Mouse (Mus musculus): ENCODE measurements at regions not wholly inside any gene's neighbourhood (a gene's known extent, or its start where the extent isn't known, plus 50 kb on each side); places are given as distances from the start of the nearest gene placed in this dataset.

DNA sequence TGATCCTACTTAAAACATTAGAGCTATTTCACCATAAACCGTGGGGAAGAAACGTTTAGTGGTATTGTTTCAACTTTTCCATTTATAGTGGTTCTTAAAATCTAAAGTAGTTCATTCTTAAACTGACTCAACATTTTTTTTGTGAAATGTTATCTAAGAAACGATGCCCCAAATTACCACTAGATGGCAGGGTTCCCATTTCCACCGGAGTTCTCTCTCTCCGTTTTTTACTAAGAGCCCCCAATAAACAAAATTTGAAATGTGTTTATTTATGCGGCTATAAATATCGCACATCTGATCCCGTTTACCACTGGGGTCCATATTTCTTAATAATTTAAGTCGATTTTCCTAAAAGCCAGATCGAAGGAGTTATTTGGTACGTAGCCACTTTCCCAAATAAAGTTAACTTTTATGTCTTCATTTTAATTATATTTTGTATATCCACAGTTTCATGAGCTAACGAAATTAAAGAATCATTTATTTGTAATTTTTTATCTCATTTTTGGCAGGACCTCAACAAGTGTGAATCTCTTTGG, 586.5 kb upstream of the Lcorl start:
- H3K27me3 ChIP-seq (ENCODE audit: control insufficient read depth, insufficient read depth, low read length) = no peaks in the 10 kb centered on the region
- no peaks in the 10 kb centered on the region for H3K79me2 ChIP-seq (replicated peaks; ENCODE audit: control insufficient read depth, insufficient read depth, low read length)
- H3K4me3 ChIP-seq = no peak overlapping the region
- H3K27ac ChIP-seq = no peak overlapping the region
- WGBS = 12% methylated on average over 12 of the region's 12 CpGs
- no peaks in the 10 kb centered on the region for H3K4me1 ChIP-seq (ENCODE audit: control insufficient read depth, insufficient read depth, low read length)
- H3K36me3 ChIP-seq (ENCODE audit: control insufficient read depth, insufficient read depth, low read length) = no peaks in the 10 kb centered on the region
- intact Hi-C loops (cut with DNase I) = loop anchor here (10.0 kb wide), 1 partner anchor 1691 kb away; no protein-coding TSS in a partner anchor
- no peak for DNase-seq
- H3K9ac ChIP-seq (ENCODE audit: low read depth, low read length) = no peak overlapping the region
- TF ChIP-seq POLR2A (IDR thresholded peaks at IDR 0.05; ENCODE audit: insufficient read depth, low read depth, low read length) (no peak), CTCF (IDR thresholded peaks at IDR 0.05) (peak; percentile 80)

DNA sequence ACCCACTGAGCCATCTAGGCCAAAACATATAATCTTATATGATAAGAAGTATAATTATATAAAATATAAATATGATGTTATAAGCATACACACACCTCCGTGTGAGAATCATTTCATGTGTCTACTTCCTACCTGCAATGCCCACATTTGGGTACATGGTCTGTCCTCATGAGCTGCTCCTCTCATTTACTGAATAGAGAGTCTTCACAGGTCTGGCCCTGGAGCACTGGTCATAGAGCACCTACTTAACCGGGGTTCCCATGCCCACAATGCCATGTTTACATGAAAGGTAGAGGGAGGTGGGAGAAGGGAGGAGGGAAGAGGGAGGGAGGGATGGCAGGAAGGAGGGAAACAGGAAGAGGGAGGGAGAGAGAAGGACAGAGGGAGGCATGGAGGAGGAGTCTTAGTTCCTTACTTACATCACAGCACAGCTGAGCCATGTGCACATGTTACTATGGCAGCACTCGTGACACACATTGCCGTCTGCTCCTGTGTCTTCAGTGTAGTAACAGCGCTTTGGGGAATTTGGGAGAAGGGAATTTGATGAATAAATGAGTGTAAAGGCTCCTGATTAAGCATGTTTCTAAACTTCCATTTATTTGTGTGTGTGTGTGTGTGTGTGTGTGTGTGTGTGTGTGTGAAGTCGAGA, 585.3 kb upstream of the Lcorl start:
- Histone ChIP-seq H3K27ac (no peak overlapping the region), H3K4me1 (ENCODE audit: control insufficient read depth, insufficient read depth, low read length) (no peaks in the 10 kb centered on the region), H3K4me3 (no peak overlapping the region), H3K9ac (ENCODE audit: low read depth, low read length) (no peak overlapping the region), H3K79me2 (replicated peaks; ENCODE audit: control insufficient read depth, insufficient read depth, low read length) (no peaks in the 10 kb centered on the region), H3K27me3 (ENCODE audit: control insufficient read depth, insufficient read depth, low read length) (no peaks in the 10 kb centered on the region), H3K36me3 (ENCODE audit: control insufficient read depth, insufficient read depth, low read length) (no peaks in the 10 kb centered on the region)
- DNase-seq = no peak
- WGBS = 63% methylated on average over 6 of the region's 6 CpGs
- TF ChIP-seq POLR2A (IDR thresholded peaks at IDR 0.05; ENCODE audit: insufficient read depth, low read depth, low read length) (no peak), EP300 (IDR thresholded peaks at IDR 0.05; ENCODE audit: insufficient read depth, low read depth, low read length) (no peak), CTCF (IDR thresholded peaks at IDR 0.05) (no peak)
- intact Hi-C loops (cut with DNase I) = loop anchor here (10.0 kb wide), 1 partner anchor 1692 kb away; no protein-coding TSS in a partner anchor

DNA sequence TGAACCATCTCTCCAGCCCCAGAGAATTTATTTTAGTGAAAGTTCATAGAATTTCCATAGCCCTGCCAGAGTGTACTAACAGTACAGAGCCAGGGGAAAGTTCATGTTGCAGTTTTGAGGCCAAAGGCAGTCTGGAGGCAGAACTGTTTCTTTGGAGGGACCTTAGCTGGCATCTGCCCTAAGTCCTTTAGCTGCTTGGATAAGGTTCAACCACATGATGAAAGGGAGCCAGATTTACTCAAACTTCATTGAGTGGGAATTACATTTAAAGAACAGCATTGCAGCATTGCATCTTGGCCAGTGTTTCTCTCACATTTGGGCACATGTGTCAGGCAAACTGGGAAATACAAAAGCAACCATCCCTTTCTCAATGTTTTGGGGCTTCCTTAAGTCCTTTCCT, 584.3 kb upstream of the Lcorl start:
- Histone ChIP-seq H3K27ac (no peak overlapping the region), H3K4me1 (ENCODE audit: control insufficient read depth, insufficient read depth, low read length) (no peaks in the 10 kb centered on the region), H3K79me2 (replicated peaks; ENCODE audit: control insufficient read depth, insufficient read depth, low read length) (no peaks in the 10 kb centered on the region), H3K4me3 (no peak overlapping the region), H3K36me3 (ENCODE audit: control insufficient read depth, insufficient read depth, low read length) (no peaks in the 10 kb centered on the region), H3K27me3 (ENCODE audit: control insufficient read depth, insufficient read depth, low read length) (no peaks in the 10 kb centered on the region), H3K9ac (ENCODE audit: low read depth, low read length) (no peak overlapping the region)
- DNase-seq = no peak
- intact Hi-C loops (cut with DNase I) = loop anchor here (10.0 kb wide), 1 partner anchor 1693 kb away; no protein-coding TSS in a partner anchor
- TF ChIP-seq EP300 (IDR thresholded peaks at IDR 0.05; ENCODE audit: insufficient read depth, low read depth, low read length) = no peak
- no peak for TF ChIP-seq POLR2A (IDR thresholded peaks at IDR 0.05; ENCODE audit: insufficient read depth, low read depth, low read length)
- TF ChIP-seq CTCF (IDR thresholded peaks at IDR 0.05) = no peak

DNA sequence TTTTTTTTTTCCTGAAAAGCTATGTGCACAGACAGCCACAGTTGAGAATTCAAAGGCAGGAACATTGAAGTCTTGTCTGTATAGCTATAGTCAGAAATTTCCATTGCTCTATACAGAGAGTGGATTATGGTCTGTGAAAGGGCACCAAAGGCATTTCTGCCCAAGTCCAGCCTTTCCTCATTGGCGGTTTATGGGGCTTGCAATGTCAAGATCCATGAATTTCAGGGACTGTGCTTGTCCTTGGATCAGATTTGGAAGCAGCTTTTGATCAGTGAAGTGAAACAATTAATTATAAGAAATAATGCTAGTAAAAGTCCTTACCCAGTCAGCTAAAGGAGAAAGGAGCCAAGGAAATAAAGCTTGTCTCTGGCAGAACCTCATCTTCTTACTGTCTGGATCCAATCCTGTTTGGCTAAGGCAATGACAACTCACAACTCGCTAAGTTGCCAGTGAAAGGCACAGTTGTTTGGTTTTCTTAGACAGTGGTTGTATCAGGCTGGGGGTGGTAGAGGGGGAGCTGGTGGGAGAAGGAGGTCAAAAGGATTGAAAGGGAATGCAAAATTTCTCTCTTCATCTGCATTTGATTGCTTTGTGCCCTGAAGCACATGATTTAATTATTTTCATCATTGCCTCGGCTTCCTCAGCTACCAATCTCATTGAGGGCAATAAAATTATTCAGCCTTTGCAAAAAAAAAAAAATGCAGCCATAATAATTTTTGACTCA, 574.4 kb upstream of the Lcorl start:
- Histone ChIP-seq H3K4me3 (no peak overlapping the region), H3K4me1 (ENCODE audit: control insufficient read depth, insufficient read depth, low read length) (no peaks in the 10 kb centered on the region), H3K9ac (ENCODE audit: low read depth, low read length) (no peak overlapping the region), H3K36me3 (ENCODE audit: control insufficient read depth, insufficient read depth, low read length) (no peaks in the 10 kb centered on the region), H3K27ac (no peak overlapping the region), H3K79me2 (replicated peaks; ENCODE audit: control insufficient read depth, insufficient read depth, low read length) (no peaks in the 10 kb centered on the region), H3K27me3 (ENCODE audit: control insufficient read depth, insufficient read depth, low read length) (no peaks in the 10 kb centered on the region)
- WGBS = 71% methylated on average over 3 of the region's 3 CpGs
- intact Hi-C loops (cut with DNase I) = no loop called here
- DNase-seq = no peak
- TF ChIP-seq EP300 (IDR thresholded peaks at IDR 0.05; ENCODE audit: insufficient read depth, low read depth, low read length) (no peak), POLR2A (IDR thresholded peaks at IDR 0.05; ENCODE audit: insufficient read depth, low read depth, low read length) (no peak), CTCF (IDR thresholded peaks at IDR 0.05) (no peak)

DNA sequence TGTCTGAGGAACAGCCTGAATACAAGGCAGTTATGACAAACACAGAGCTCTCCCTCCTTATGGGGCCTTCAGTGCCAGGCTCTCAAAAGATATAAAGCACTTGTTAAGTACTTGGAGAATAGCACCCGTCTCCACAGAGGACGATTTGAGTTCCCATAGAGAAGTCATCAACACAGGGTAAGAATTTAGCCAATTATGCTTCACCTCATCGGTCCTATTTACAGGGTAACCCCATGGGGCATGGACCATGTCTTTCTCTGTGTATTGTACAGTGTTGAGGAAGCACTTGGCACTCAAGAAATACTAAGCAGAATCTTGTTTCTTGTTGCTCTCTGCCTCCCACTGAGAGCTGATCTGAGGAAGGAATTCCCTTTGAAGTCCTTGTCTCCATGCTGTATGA, 565.3 kb upstream of the Lcorl start:
- no peaks in the 10 kb centered on the region for H3K4me1 ChIP-seq (ENCODE audit: control insufficient read depth, insufficient read depth, low read length)
- no peak overlapping the region for H3K4me3 ChIP-seq
- no peaks in the 10 kb centered on the region for H3K79me2 ChIP-seq (replicated peaks; ENCODE audit: control insufficient read depth, insufficient read depth, low read length)
- DNase-seq = no peak
- H3K36me3 ChIP-seq (ENCODE audit: control insufficient read depth, insufficient read depth, low read length) = no peaks in the 10 kb centered on the region
- H3K9ac ChIP-seq (ENCODE audit: low read depth, low read length) = no peak overlapping the region
- no peaks in the 10 kb centered on the region for H3K27me3 ChIP-seq (ENCODE audit: control insufficient read depth, insufficient read depth, low read length)
- 75% methylated on average over 3 of the region's 3 CpGs for WGBS
- intact Hi-C loops (cut with DNase I) = no loop called here
- H3K27ac ChIP-seq = no peak overlapping the region
- TF ChIP-seq EP300 (IDR thresholded peaks at IDR 0.05; ENCODE audit: insufficient read depth, low read depth, low read length) (no peak), POLR2A (IDR thresholded peaks at IDR 0.05; ENCODE audit: insufficient read depth, low read depth, low read length) (no peak), CTCF (IDR thresholded peaks at IDR 0.05) (no peak)

DNA sequence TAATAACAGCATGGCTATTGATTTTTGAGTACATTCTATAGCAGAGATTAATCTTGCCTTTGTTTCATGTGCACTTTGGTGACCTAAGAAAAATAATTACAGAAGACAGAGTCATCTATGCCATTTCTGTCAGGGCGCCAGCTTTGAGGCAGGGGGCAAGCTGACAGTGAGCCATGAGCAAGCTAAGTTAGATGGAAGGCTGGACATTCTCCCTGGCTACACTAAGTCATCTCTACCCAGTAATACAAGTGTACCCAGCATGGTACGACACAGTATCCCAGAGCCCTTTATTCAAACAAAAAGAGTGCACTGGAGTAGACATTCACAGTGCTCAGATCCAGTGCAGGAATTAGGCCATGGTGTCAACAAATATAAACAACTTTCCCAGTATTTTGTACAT, 549.6 kb upstream of the Lcorl start:
- no peaks in the 10 kb centered on the region for H3K4me1 ChIP-seq (ENCODE audit: control insufficient read depth, insufficient read depth, low read length)
- H3K4me3 ChIP-seq = no peak overlapping the region
- no peaks in the 10 kb centered on the region for H3K79me2 ChIP-seq (replicated peaks; ENCODE audit: control insufficient read depth, insufficient read depth, low read length)
- intact Hi-C loops (cut with DNase I) = no loop called here
- WGBS = 82% methylated on average over 2 of the region's 2 CpGs
- H3K9ac ChIP-seq (ENCODE audit: low read depth, low read length) = no peak overlapping the region
- H3K36me3 ChIP-seq (ENCODE audit: control insufficient read depth, insufficient read depth, low read length) = no peaks in the 10 kb centered on the region
- TF ChIP-seq EP300 (IDR thresholded peaks at IDR 0.05; ENCODE audit: insufficient read depth, low read depth, low read length) (no peak), POLR2A (IDR thresholded peaks at IDR 0.05; ENCODE audit: insufficient read depth, low read depth, low read length) (no peak), CTCF (IDR thresholded peaks at IDR 0.05) (no peak)
- no peak for DNase-seq
- no peaks in the 10 kb centered on the region for H3K27me3 ChIP-seq (ENCODE audit: control insufficient read depth, insufficient read depth, low read length)
- no peak overlapping the region for H3K27ac ChIP-seq

Measured in heart, adult 2 months (tissue).